Mouse (Mus musculus) lung, postnatal 4 days (tissue): Measurements from ENCODE around the gene Rbm20.
A peak's percentile ranks its signal among the peaks of the same experiment; 100 is the strongest.

ENCODE experiments used
- DNase-seq, 2 experiments: peaks; one replicate each; pipeline ENCODE4 v3.0.0; 2021

The Rbm20 gene

DNA sequence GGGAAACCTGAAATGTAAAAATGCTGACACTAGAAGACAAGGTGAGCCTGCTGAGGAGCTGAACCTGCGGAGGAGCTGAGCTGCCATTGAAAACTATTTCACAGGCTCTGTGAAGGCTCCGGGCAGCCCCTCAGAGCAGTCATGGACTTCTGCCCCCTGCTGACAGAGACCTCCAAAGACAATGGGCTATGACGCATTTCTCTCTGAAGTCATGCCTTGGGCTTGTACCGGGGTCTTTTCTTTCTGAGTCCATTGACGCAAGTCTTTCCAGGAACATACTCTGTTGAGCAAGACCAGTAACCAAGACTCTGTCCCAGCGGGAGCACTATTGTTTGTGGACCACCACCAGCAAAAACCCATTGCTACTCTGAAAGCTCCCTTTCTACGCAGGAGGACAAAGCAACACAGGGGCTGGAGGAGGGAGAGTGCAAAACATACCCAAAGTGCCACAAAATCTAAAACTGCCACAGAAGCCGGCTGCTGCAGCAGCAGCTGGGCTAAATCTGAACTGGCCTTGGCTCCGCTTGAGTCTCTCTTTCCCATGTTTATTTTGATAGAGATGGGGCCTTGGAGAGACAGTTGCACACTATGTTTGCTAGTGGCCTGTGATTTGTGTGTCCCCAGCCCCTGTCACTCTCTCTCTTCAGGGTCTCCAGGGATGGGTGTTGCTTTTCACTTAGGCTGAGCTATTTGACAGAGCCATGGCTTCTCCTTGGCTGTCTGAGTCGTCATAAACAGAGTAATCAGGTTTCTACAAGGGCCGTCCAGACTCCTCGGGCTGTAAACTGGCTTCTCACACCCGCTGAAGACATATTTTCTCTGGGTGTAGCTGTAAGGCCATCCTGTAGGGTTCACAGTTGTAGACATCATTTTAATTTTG is 144.4 kb downstream of the Rbm20 start:
- no peak for DNase-seq

- DNase-seq = no peak
These were observed 146.7 kb downstream of the Rbm20 start for GRCm38 (mm10) chr19:53823847-53824246.

DNA sequence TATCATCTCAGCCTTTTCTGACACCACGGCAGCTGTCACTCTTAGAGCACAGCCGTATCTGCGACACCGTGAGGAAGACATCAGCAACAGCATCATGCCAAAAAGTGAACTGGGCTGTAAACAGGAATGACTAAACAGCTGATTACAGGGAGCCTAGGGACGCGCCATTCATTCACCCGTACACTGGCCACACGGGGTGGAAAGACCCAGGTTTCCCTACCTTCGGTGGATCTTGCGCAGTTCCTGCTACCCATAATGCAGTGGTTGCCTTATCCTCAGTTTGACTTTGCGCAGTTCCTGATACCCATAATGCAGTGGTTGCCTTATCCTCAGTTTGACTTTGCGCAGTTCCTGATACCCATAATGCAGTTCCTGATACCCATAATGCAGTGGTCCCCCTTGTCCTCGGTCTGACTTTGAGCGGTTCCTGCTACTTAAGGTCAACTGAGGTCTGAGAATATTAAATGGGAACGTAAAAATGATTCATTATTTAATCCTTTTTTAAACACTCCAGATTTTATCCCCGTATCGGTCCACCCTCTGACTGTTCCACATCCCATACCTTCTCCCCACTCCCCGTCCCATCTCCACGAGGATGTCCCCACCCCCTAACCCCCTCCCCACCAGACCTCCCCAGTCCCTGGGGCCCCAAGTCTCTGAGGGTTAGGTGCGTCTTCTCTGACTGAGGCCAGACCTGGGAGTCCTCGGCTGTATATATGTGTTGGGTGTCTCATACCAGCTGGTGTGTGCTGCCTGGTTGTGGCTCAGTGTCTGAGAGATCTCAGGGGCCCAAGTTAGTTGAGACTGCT is 148.0 kb downstream of the Rbm20 start:
- DNase-seq = peak in 1 of 2 experiments; percentile 28

DNA sequence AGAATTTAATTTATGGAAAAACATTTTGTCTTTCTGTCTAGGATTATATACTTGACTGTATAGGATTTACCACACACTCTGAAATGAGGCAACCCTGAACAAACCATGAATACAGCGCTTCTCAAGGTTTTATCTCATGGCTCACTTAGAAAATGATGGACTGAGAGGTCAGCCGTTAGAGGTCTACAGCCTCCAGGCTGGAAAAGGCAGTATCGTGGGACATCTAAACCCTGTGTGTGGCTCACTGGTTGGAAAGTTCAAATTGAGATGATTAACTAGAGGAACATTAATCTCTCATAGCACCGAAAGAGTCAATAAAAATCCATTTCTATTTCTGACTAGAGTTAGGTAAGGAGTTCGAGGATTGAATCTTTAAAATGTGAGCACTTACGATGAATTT is 152.9 kb downstream of the Rbm20 start:
- DNase-seq = no peak

DNA sequence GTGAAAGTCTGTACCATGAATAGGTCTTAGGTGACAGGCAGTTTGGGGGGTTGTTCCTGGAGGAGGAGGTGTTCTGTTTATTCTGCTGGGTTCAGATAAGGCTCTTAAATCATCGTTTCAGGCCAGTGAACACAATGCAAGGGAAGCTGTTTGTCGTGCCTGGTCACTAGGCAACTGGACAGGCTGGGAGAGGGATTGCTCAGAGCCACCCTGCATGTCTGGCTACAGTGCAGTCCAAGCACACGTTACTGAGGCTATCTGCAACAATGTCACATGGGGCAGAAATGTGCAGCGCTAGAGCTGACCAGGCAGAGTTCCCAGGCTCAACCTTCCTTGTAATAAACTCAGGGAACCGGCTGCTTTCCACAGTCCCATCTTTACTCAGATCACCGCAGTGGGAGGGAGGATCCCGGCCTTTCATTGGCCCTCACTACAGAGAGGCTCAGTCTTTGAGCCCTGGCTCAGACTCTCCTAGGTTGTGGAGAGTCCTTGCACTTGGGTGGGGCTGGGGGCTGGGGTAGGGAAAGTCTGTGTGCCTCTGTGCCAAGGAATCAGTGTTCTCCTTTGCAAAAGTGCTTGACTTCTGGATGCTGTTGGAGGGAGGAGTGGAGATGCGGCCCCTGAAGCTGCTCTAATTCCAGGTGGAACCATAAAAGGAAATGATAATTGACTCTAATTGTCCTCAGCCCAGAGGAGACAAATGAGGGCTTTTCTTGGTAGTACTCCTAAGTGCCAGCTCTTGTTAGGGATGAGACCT is 153.5 kb downstream of the Rbm20 start:
- peak in 1 of 2 experiments; percentile 51 for DNase-seq

DNA sequence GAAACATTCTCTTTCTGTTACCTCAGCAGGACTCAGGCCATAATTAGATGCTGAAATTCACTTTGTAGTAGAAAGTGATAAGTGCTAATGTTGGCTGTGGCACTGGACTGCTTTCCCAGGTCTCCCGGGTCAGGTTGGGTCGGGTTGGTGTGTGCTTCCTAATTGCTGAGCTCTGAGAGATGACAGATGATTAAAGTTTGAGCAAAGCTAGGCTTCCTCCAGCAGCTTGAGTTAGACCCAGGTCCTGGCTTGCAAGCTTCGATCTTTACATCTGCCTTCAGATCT is 154.0 kb downstream of the Rbm20 start:
- DNase-seq = no peak

- DNase-seq = no peak
These were observed 155.4 kb downstream of the Rbm20 start for GRCm38 (mm10) chr19:53832512-53832911.

GRCm38 (mm10) chr19:53833745-53834369 is 156.8 kb downstream of the Rbm20 start:
- DNase-seq = no peak

DNA sequence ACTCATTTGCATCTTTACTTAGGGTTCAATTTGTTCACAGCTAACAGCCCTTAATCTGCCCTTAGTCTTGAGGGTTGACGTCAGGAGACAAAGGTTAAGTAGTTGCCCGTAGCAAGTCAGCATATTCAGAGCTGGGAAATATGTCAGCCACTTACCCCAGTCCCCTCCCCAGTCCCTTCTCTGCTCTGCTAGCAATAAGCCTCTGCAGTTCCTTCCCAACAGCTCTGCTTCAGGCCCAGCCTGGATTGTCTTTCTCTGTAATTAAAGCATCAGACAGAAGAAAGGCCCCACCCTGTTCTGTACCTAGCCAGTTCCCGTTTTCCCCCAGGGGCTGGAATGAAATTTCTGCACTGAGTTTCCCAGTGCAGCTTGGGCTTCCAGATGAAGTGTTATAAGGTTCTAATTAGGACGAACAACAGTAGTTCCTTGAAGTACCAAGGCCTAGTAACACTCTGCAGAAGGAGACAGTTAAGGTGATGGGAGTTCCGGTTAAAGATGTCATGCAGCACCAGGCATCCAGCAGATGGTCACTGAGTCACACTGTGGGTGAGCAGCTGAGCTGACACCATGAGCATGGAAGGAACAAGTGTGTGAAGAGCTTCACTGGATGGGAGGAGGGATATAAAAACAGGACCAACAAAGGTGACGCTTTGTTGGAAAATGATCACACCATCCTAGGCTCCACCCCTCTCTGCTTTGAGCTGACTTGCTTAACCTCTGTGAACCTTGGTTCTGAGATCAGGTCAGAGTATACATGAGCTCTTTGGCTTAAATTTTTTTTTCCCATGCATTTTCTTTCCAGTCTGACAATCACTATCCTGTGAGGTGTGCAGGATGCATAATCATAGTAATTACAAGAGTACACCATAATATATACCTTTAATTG is 159.7 kb downstream of the Rbm20 start:
- DNase-seq = no peak

GRCm38 (mm10) chr19:53838850-53839249 is 161.7 kb downstream of the Rbm20 start:
- DNase-seq = no peak

DNA sequence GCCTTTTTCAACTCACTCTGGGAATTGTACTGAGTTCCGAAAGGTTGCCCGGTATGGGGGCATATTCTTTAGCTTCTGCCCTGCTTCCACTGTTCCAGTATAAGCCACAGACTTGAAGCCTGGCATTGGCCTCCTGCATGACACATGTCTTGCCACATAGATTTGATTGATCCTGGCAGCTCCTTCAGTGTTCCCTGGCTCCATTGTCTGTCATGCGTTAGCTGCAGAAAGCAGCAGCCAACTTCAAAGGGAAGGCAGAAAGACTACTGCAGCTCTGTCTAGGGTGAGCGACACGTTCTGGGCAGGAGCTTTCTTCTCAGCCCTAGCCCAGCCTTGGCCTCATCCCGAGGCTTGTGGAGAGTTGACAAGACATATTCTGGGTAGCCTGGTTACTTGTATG is 162.7 kb downstream of the Rbm20 start:
- no peak for DNase-seq

- peak; percentile 44 to 71 for DNase-seq
These were observed 164.8 kb downstream of the Rbm20 start for GRCm38 (mm10) chr19:53841915-53842314.

DNA sequence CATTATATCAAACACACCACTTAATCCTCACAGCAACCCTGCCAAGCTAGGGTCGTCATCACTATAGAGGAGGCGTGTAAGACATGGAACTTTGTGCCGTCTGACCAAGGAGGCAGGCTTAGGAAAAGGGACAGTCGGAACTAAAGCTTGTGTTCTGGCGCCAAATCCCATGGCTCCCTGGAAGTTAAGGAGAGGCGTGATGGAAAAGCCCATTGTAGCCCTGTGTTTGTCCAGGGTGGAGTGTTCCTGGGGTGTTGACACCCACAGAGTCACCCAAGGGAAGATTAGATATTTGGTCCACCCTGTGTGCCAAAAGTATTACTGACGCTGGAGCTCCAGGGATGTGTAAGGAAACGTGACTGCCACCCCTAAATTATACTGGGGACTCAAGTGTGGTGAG is 166.9 kb downstream of the Rbm20 start:
- DNase-seq = no peak

GRCm38 (mm10) chr19:53848272-53848995 is 171.3 kb downstream of the Rbm20 start:
- DNase-seq = no peak

GRCm38 (mm10) chr19:53850166-53850922 is 173.2 kb downstream of the Rbm20 start:
- DNase-seq = peak; percentile 75 to 86

DNA sequence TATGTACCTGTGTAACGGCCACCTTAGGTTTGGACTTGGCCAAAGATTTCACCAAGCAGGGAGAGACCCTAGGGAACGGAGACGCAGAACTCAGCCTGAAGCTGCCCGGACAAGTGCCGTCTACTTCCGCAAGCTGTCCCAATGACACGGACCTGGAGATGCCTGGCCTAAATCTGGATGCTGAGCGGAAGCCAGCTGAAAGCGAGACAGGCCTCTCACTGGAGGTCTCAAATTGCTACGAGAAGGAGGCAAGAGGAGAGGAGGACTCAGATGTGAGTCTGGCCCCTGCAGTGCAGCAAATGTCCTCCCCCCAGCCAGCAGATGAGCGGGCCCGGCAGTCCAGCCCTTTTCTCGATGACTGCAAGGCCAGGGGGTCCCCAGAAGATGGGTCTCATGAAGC is 174.2 kb downstream of the Rbm20 start:
- no peak for DNase-seq

DNA sequence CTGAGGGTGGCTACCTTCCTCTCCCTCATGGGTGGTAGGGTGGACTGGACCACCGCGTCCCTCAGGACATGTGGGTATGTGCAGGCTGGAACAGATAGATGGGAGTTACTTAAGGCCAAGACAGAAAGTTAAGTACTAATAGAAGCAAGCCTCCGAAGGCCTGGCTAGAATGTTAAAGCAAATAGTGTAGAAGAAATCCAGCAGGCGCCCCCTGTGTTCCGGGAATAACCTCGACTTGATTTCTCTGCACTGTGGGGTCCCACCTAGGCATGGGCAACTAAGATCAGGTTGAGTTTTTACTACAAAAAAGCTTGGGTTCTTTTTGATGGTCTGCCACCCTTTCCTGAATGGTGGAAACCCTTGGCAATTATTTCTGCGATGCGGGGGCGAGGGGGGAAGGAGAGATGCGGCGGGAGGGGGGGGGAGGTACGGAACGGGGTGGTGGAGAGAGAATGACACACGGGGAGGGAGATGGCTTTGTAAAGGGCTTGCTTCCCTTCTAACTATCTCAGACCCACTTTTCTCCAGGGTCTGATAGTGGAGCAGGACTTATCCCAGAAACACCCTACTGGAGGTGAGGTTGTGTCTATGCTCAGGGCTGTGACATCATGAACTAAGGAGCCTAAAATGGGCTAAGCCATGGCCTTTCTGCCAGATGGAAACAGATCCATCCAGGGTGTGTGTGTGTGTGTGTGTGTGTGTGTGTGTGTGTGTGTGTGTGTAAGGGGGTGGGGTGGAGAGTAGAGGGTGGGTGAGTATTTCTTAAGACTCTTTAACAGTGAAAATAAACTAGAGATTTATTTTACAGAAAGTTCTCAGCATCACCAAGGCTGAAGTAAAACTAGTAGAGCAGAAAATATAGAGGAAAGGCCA is 175.0 kb downstream of the Rbm20 start:
- no peak for DNase-seq

DNA sequence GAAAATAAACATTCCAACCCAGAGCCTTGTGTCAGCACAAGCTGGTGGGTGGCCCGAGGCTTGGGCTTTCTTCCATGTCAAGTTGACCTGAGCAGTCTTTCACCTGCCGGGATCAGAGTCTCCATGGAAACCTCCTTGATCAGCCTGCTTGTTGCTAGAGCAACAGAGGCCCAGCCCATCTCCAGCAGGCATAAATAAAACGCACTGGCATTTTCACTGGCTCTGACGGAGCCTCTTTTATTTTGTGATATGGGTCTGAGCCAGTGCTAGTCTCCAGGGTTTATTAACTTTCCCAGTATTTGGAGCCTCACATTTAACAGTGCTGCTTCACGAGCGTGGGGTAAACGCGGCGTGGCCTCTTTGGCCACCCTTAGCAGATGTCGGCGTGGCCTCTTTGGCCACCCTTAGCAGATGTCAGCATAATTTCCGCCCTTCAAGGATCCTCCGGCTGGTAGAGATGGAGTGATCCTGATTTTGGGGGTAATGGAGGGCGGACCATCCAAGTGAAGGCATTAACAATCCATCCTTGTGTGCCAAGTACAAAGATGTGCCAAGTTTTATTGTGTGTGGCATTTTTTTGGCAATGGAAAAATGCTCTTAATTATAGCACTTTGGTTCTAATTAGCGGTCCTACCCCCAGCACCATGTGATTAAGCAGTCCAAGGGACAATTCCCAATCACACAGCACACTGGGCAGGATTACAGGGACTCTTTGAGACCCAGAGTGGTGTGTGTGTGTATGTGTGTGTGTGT is 175.8 kb downstream of the Rbm20 start:
- DNase-seq = peak in 1 of 2 experiments; percentile 35

DNA sequence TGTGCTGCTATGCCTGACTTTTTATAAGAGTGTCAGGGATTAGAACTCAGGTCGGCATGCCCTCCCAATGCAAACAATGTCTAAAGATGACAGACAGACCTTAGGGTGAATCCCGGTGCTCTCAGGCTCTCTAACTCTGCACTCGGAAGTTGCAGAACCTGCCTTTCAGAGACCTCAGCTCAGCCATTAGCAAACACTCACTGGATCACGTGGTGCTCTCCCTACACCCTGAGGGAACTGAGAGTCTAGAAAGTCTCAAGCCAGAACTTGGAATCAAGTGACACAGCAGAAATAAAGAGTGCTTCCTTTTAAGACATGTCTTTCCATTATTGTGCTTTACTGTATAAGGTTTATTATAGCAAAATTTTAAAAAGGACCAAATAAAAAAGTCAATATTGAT is 177.9 kb downstream of the Rbm20 start:
- peak in 1 of 2 experiments; percentile 33 for DNase-seq
